Mouse (Mus musculus) hindbrain, postnatal 0 days (tissue): ENCODE data around the gene Apoa2. TPM values are rescaled to one million over a fixed set of nuclear protein-coding genes. Genes with fewer than 3 reads are reported as not detected.
A peak's percentile ranks its signal among the peaks of the same experiment; 100 is the strongest.

Experiments used
- ATAC-seq: fragments of 200-750 bp; cut with Nextera tagmentation; 2 replicates; pipeline ENCODE4 v1.8.0; 2017; ENCODE audit warnings: mild to moderate bottlenecking, moderate TSS enrichment, moderate library complexity
- DNase-seq: peaks from one replicate; pipeline ENCODE4 v3.0.0-alpha.2; 2015; ENCODE audit warnings: low spot score
- H3K27ac ChIP-seq: fragments of 300-500 bp; sonication (generic); 2 replicates; pipeline ENCODE4 v1.5.1; 2014; ENCODE audit warnings: mild to moderate bottlenecking
- H3K27me3 ChIP-seq: fragments of 300-500 bp; sonication (generic); 2 replicates; pipeline ENCODE4 v1.6.1; 2014; ENCODE audit warnings: low read length, mixed read lengths; ENCODE audit not compliant: insufficient read depth
- H3K36me3 ChIP-seq: fragments of 300-500 bp; sonication (generic); 2 replicates; pipeline ENCODE4 v1.6.1; 2014; ENCODE audit warnings: low read length, mixed read lengths; ENCODE audit not compliant: insufficient read depth
- H3K4me1 ChIP-seq: fragments of 300-500 bp; sonication (generic); 2 replicates; pipeline ENCODE4 v1.6.1; 2014; ENCODE audit warnings: antibody characterized with exemption, low read length, mixed read lengths; ENCODE audit not compliant: insufficient read depth
- H3K4me2 ChIP-seq: fragments of 300-500 bp; sonication (generic); 2 replicates; pipeline ENCODE4 v1.6.1; 2014; ENCODE audit warnings: low read depth, mild to moderate bottlenecking, low read length, moderate library complexity, mixed read lengths
- H3K4me3 ChIP-seq: fragments of 300-500 bp; sonication (generic); 2 replicates; pipeline ENCODE4 v1.5.1; 2014; ENCODE audit warnings: low read length
- H3K9ac ChIP-seq: fragments of 300-500 bp; sonication (generic); replicated peaks from 2 replicates; pipeline ENCODE4 v1.6.1; 2014; ENCODE audit warnings: mild to moderate bottlenecking, low read length, moderate library complexity, mixed read lengths
- H3K9me3 ChIP-seq: fragments of 300-500 bp; sonication (generic); 2 replicates; pipeline ENCODE4 v1.6.1; 2016; ENCODE audit warnings: low read length, mixed read lengths
- CTCF ChIP-seq: IDR thresholded peaks from 2 replicates; pipeline ENCODE4 v1.5.1; 2016; ENCODE audit warnings: antibody characterized with exemption, control low read depth, low read depth
- whole genome bisulfite sequencing: fragments of 180-500 bp; shearing (Covaris S2); extraction: QIAGEN DNeasy Blood & Tissue Kit; methylation state at CpG from one replicate; pipeline ENCODE4 v1.1.7; 2014; 5-methylcytosine and 5-hydroxymethylcytosine counted together
- polyA plus RNA-seq: library from polyadenylated mRNA; unstranded; fragments of >200 nt; fragmentation: Nextera tagmentation; extraction: Ambion mirVana; gene quantifications from 2 replicates; pipeline ENCODE4 v1.2.1, GENCODE M21; 2015
- total RNA-seq: library from RNA; depleted of rRNA; stranded (reverse); fragments of >200 nt; gene quantifications from 2 replicates; pipeline ENCODE4 v1.2.3, GENCODE M21; 2014

The Apoa2 gene
- total and polyA plus RNA-seq, 2 experiments from 2014 or later = 8.1 TPM; not detected in 1

DNA sequence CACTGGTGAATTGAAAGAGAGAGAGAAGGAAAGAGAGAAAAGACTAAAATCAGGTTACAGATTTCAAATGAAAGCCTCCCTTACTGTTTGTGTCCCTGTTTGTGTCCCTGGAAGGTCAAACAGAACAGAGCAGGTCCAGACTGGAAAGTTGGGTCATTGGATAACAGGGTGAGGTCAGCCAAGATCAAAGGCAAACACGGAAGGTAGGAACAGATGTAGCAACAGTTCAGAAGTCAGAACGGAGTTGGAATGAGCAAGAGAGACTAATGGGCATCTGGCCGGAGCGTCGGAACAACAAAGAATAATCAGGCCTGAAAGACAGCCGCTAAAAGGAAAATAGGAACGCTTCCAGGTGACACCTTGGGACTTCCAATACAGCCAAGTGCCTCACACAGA, 20.6 kb upstream of the Apoa2 start:
- no peak for TF ChIP-seq CTCF
- Histone ChIP-seq H3K36me3 (no peaks in the 10 kb centered on the region), H3K27ac (no peak overlapping the region), H3K4me2 (no peak overlapping the region), H3K4me3 (no peak overlapping the region), H3K4me1 (no peaks in the 10 kb centered on the region), H3K9ac (no peak overlapping the region), H3K9me3 (no peaks in the 10 kb centered on the region), H3K27me3 (no peaks in the 10 kb centered on the region)
- DNase-seq = no peak
- WGBS = 72% methylated on average over 7 of the region's 7 CpGs
- ATAC-seq = no peak

DNA sequence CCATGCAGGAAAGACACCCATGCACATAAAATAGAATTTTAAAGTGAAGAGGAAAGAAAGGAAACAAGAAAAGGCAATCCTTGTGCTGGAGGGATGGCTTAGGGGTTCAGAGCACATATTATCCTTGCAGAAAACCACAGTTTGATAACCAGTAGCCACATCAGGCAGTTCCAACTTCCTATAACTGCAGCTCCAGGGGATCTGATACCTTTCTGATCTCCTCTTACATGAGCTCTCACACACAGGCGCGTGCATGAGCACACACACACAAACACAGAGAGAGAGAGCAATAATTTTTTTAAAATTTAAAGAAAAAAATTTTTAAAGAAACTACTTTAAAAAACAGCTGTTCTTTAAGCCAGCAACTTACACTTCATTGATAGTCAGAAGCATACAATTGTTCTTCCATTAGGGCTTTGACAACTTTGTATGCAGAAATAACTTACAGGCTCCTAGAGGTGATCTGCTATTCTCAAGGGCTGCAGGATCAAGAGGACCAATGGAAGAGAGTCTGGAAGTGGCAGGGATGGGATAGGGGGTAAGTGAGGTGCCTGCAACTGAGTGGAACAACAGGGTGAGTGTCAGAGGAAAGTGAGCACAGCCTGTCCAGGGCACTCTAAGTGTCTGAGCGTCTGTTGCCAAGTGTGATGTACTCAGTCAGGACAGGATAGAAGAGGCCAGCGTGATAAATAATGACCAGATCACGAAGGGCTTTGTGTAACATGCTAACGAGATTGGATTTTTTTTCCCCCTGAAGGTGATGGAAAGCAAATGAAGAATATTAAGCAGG, 19.0 kb upstream of the Apoa2 start:
- H3K4me1 ChIP-seq = no peaks in the 10 kb centered on the region
- ATAC-seq (0 out of 2 replicates have a peak, but pooled peaks have one; percentile 27), DNase-seq (no peak)
- TF ChIP-seq CTCF = no peak
- no peaks in the 10 kb centered on the region for H3K27me3 ChIP-seq
- H3K9ac ChIP-seq = no peak overlapping the region
- H3K27ac ChIP-seq = no peak overlapping the region
- H3K4me3 ChIP-seq = no peak overlapping the region
- H3K9me3 ChIP-seq = no peaks in the 10 kb centered on the region
- WGBS = 63% methylated on average over 6 of the region's 6 CpGs
- H3K4me2 ChIP-seq = no peak overlapping the region
- no peaks in the 10 kb centered on the region for H3K36me3 ChIP-seq

DNA sequence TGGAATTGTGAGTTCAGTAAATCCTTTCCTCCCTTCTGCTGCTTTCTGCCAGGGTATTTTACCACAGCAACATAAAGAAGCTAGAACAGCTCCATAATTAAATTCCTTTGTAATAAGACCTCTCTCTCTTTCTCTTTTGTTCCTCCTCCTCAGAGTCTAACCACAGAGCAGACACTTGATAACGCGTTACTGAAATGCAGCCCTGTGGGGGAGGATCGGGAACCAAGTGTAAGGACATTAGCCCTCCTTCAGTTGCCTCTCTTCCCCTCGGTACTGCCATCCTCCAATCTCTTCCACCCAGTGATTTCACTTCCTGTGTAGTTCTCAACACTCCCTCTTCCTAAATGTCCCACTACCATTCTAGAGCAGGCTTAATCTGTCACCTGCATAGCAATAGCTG, 15.4 kb upstream of the Apoa2 start:
- no peaks in the 10 kb centered on the region for H3K4me1 ChIP-seq
- H3K27me3 ChIP-seq = no peaks in the 10 kb centered on the region
- H3K27ac ChIP-seq = no peak overlapping the region
- H3K9ac ChIP-seq = no peak overlapping the region
- no peak for ATAC-seq
- H3K4me2 ChIP-seq = no peak overlapping the region
- no peak for DNase-seq
- no peaks in the 10 kb centered on the region for H3K36me3 ChIP-seq
- no peaks in the 10 kb centered on the region for H3K9me3 ChIP-seq
- TF ChIP-seq CTCF = no peak
- 18% methylated on average over 4 of the region's 4 CpGs for WGBS
- no peak overlapping the region for H3K4me3 ChIP-seq

DNA sequence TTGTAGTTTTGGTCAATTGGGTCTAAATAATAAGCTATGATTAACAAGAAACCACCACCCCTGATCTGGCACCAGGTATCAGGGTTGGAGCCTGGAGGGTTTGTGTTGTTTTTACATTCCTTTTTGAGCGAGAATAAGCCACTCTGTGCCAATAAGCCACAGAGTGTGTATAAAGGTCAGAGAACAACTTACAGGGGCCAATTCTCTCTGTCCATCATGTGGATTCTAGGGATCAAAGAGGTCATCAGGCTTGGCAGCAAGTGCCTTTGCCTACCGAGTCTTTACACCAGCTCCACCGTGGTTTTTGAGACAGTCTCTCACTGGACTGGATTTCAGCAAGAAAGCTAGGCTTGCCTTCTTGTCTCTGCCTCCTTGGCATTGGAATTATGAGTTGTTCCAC, 12.0 kb upstream of the Apoa2 start:
- Histone ChIP-seq H3K27ac (no peak overlapping the region), H3K9ac (no peak overlapping the region), H3K9me3 (no peaks in the 10 kb centered on the region), H3K4me2 (no peak overlapping the region), H3K36me3 (0 out of 2 replicates have a peak, but pooled peaks cover 4% of the 10 kb centered on the region), H3K4me1 (no peaks in the 10 kb centered on the region), H3K27me3 (no peaks in the 10 kb centered on the region), H3K4me3 (no peak overlapping the region)
- ATAC-seq (no peak), DNase-seq (no peak)
- 49% methylated on average over 3 of the region's 3 CpGs for WGBS
- no peak for TF ChIP-seq CTCF

DNA sequence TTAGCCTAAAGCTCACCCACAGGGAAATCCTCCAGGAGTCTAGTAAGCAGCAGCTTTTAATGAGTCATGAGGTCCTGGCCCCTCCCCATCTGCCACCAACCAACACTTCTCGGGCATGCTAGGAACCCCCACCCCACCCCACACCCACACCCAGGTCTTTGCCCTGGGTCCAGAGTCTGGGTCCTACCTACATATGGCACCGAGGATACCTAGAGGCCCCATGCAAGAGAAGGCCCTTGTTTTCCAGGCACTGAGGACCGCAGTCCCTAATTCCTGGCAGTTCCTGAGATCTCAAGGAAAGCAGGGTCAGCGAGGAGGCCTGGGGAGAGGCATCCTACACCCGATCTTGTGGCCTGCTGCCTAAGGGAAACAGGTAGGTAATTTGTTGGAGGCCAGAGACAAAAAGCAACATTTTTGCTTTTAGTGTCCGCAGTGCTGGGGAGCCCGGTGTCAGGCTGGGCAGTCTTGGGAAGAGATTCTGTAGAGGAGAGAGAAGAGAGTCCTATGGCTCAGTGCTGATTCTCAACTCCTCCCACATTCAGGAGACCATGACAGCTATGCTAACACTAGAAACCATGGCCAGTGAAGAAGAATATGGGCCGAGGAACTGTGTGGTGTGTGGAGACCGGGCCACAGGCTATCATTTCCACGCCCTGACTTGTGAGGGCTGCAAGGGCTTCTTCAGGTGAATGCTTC, 10.9 kb upstream of the Apoa2 start, which contains the start of gene Nr1i3:
Gene Nr1i3 (plus strand): TSS at position 170 of the 696 bp plus-strand sequence.
- Histone ChIP-seq H3K27me3 (no peaks in the 10 kb centered on the region), H3K36me3 (0 out of 2 replicates have a peak, but pooled peaks cover 7% of the 10 kb centered on the region), H3K9me3 (no peaks in the 10 kb centered on the region), H3K27ac (no peak within 1 kb of the TSS), H3K4me3 (no peak within 1 kb of the TSS), H3K9ac (no peak within 1 kb of the TSS), H3K4me1 (no peaks in the 10 kb centered on the region), H3K4me2 (no peak within 1 kb of the TSS)
- DNase-seq (no peak), ATAC-seq (no peak)
- 74% methylated on average over 10 of the region's 10 CpGs for whole genome bisulfite sequencing
- TF ChIP-seq CTCF = no peak

DNA sequence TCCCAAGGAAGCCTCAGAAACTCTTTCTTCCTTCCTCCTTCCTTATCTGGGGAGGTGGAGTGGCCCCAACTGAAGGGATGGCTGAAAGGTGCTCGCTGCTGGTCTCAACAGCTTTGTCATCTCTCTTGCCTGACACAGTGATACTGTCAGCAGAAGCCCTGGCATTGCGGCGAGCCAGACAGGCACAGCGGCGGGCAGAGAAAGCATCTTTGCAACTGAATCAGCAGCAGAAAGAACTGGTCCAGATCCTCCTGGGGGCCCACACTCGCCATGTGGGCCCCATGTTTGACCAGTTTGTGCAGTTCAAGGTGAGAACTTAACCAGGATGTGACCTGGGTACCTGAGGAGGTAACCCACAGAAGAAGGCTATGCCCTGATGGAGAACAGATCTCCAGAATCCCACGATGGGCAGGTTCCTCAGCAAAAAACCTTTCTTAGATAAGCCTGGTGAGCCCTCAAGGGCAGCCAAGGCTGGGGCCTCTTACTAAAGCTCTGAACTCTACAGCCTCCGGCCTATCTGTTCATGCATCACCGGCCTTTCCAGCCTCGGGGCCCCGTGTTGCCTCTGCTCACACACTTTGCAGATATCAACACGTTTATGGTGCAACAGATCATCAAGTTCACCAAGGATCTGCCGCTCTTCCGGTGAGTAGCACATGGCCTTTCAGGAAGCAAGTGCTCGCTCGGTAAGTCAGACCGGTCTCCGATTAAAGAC, 8.5 kb upstream of the Apoa2 start:
- H3K4me3 ChIP-seq = no peak overlapping the region
- peaks cover 18% of the 10 kb centered on the region; the same call in 1 of the 2 replicates for H3K36me3 ChIP-seq
- no peak overlapping the region for H3K9ac ChIP-seq
- WGBS = 91% methylated on average over 18 of the region's 18 CpGs
- ATAC-seq (no peak), DNase-seq (no peak)
- no peak for TF ChIP-seq CTCF
- no peak overlapping the region for H3K4me2 ChIP-seq
- peaks cover 5% of the 10 kb centered on the region; the same call in 1 of the 2 replicates for H3K4me1 ChIP-seq
- H3K9me3 ChIP-seq = no peaks in the 10 kb centered on the region
- H3K27ac ChIP-seq = no peak overlapping the region
- no peaks in the 10 kb centered on the region for H3K27me3 ChIP-seq
